In genomic region chr9:34960736-34961135, GRCm38 (mm10) we compare ENCODE assay signal across 23 mouse cellular contexts.
DNase-seq lines count a peak whose midpoint lies in the region; ATAC-seq and TF ChIP-seq lines count a peak whose summit lies in the region.
"Had no signal": no experiment of that assay in that cellular context is flagged by ENCODE, and none has a peak within 500 bp of the region (broad histone marks: within the 10 kb centered on the region; RNA-seq: fewer than 3 reads in every experiment).

No protein-coding gene starts in this region.

- no peak overlapping the region for H3K4me2 ChIP-seq in midbrain, embryonic 13.5 days (replicated peaks)
- no peak overlapping the region for H3K4me2 ChIP-seq in midbrain, postnatal 0 days (ENCODE audit: low read depth, low read length, poor library complexity, severe bottlenecking)
- H3K4me2 ChIP-seq: embryonic facial prominence, embryonic 13.5 days; forebrain, embryonic 13.5 days had no signal

- DNase-seq in heart, adult 9 months (ENCODE audit: low spot score in 2 of 2): peak; percentile 28 to 79
- no peak for DNase-seq in heart, postnatal 36 days
- DNase-seq in midbrain, postnatal 0 days (ENCODE audit: low spot score): no peak
- peak; percentile 9 for DNase-seq in skeletal muscle tissue, adult 2 months (ENCODE audit: low read depth, low spot score)
- no peak for DNase-seq in embryonic facial prominence, embryonic 10.5 days (ENCODE audit: low spot score)
- DNase-seq: adrenal gland, adult 8-10 months; cerebellum, adult 18-20 months; cerebellum, postnatal 25 days; kidney, adult 8-10 months; kidney, postnatal 36 days; layer of hippocampus, postnatal 36 days; liver, postnatal 0 days; lung, postnatal 10 days; retina, postnatal 1 day; right cerebral cortex, postnatal 25 days; thymus, postnatal 14 days had no signal

- no peak for ATAC-seq in midbrain, embryonic 13.5 days
- ATAC-seq in midbrain, postnatal 0 days (ENCODE audit: low FRiP score): no peak
- peak; percentile 57 for ATAC-seq in megakaryocyte progenitor cell, adult 5-6 weeks (replicated peaks; ENCODE audit: poor library complexity)
- ATAC-seq: activated CD4-positive, CD25-positive, alpha-beta regulatory T cell, adult 4 months; forebrain, embryonic 13.5 days; inflammation-experienced regulatory T-cells, adult 6 months; liver, postnatal 0 days had no signal

- H3K27me3 ChIP-seq in midbrain, embryonic 13.5 days: 0 out of 2 replicates have a peak, but pooled peaks cover 2% of the 10 kb centered on the region
- H3K27me3 ChIP-seq in midbrain, postnatal 0 days (ENCODE audit: insufficient read depth, low read length): no peaks in the 10 kb centered on the region
- peaks cover 20% of the 10 kb centered on the region for H3K27me3 ChIP-seq in embryonic facial prominence, embryonic 10.5 days (replicated peaks; ENCODE audit: low read depth, poor library complexity, severe bottlenecking)

- TF ChIP-seq CTCF in midbrain, postnatal 0 days (IDR thresholded peaks at IDR 0.05): no peak

- peaks cover 27% of the 10 kb centered on the region for H3K4me1 ChIP-seq in midbrain, embryonic 13.5 days (replicated peaks)
- H3K4me1 ChIP-seq in midbrain, postnatal 0 days (ENCODE audit: insufficient read depth, low read length): no peaks in the 10 kb centered on the region
- H3K4me1 ChIP-seq in embryonic facial prominence, embryonic 10.5 days: peaks cover 26% of the 10 kb centered on the region

- H3K9me3 ChIP-seq in midbrain, embryonic 13.5 days: no peaks in the 10 kb centered on the region
- no peaks in the 10 kb centered on the region for H3K9me3 ChIP-seq in midbrain, postnatal 0 days (ENCODE audit: low read length)
- no peaks in the 10 kb centered on the region for H3K9me3 ChIP-seq in embryonic facial prominence, embryonic 10.5 days
- H3K9me3 ChIP-seq: embryonic facial prominence, embryonic 13.5 days; forebrain, embryonic 13.5 days had no signal

- no peaks in the 10 kb centered on the region for H3K36me3 ChIP-seq in midbrain, embryonic 13.5 days
- no peaks in the 10 kb centered on the region for H3K36me3 ChIP-seq in midbrain, postnatal 0 days (ENCODE audit: insufficient read depth, low read length)
- H3K36me3 ChIP-seq in embryonic facial prominence, embryonic 10.5 days (replicated peaks): no peaks in the 10 kb centered on the region
- H3K36me3 ChIP-seq: embryonic facial prominence, embryonic 13.5 days had no signal

- 65% methylated on average over 12 of the region's 12 CpGs for WGBS in midbrain, embryonic 13.5 days
- 60% methylated on average over 12 of the region's 12 CpGs for WGBS in midbrain, postnatal 0 days
- 81% methylated on average over 12 of the region's 12 CpGs for WGBS in embryonic facial prominence, embryonic 10.5 days

- intact Hi-C loops in heart, postnatal 36 days (cut with DNase I): no loop called here

- no peak overlapping the region for H3K9ac ChIP-seq in midbrain, embryonic 13.5 days (replicated peaks)
- no peak overlapping the region for H3K9ac ChIP-seq in midbrain, postnatal 0 days (replicated peaks; ENCODE audit: low read length, poor library complexity, severe bottlenecking)
- H3K9ac ChIP-seq: embryonic facial prominence, embryonic 13.5 days; forebrain, embryonic 13.5 days; liver, postnatal 0 days had no signal

- no peak overlapping the region for H3K4me3 ChIP-seq in midbrain, embryonic 13.5 days (replicated peaks)
- no peak overlapping the region for H3K4me3 ChIP-seq in midbrain, postnatal 0 days (ENCODE audit: low read depth, low read length)
- H3K4me3 ChIP-seq in embryonic facial prominence, embryonic 10.5 days: no peak overlapping the region
- H3K4me3 ChIP-seq: embryonic facial prominence, embryonic 13.5 days; erythroblast, embryonic 14.5 days; forebrain, embryonic 13.5 days had no signal

- H3K27ac ChIP-seq in midbrain, embryonic 13.5 days: peak overlapping the region; percentile 36; the same call in 1 of the 2 replicates
- no peak overlapping the region for H3K27ac ChIP-seq in midbrain, postnatal 0 days (ENCODE audit: low read depth, low read length)
- no peak overlapping the region for H3K27ac ChIP-seq in embryonic facial prominence, embryonic 10.5 days (replicated peaks)
- H3K27ac ChIP-seq: embryonic facial prominence, embryonic 13.5 days; forebrain, embryonic 13.5 days had no signal

Comparison
In these comparisons a context has a peak if more than half of its experiments do, and no peak if none do; other contexts are left out.
1. DNase-seq: peak in heart, adult 9 months (2 of 2) and skeletal muscle tissue, adult 2 months (single experiment); none in heart, postnatal 36 days (0 of 2), midbrain, postnatal 0 days (single experiment) and embryonic facial prominence, embryonic 10.5 days (single experiment).